Mouse (Mus musculus): ENCODE data around the gene Pnck. TPM values are rescaled to one million over a fixed set of nuclear protein-coding genes. Genes with fewer than 3 reads are reported as not detected.

Gene Pnck
- polyA plus RNA-seq (2014; fragmentation: Nextera tagmentation; extraction: Ambion mirVana), result 154 and 160 TPM in 2 replicates

GRCm38 (mm10) chrX:73659575-73660283 lies at the start of gene Pnck:
Gene Pnck, minus strand, starts transcription at chrX:73660117.
- Histone ChIP-seq H3K4me1 (replicated peaks; ENCODE audit: control insufficient read depth, insufficient read depth, low read length) (peaks cover 7% of the 10 kb centered on the region; the same call in 1 of the 2 replicates), H3K4me3 (replicated peaks; ENCODE audit: low read length) (peak within 1 kb of the TSS; percentile 48), H3K27me3 (ENCODE audit: control insufficient read depth, insufficient read depth, low read length) (no peaks in the 10 kb centered on the region), H3K9ac (peak within 1 kb of the TSS; percentile 62), H3K4me2 (replicated peaks) (peak within 1 kb of the TSS; percentile 59), H3K27ac (peak within 1 kb of the TSS; percentile 80), H3K36me3 (replicated peaks; ENCODE audit: control insufficient read depth, insufficient read depth) (0 out of 2 replicates have a peak, but pooled peaks cover 5% of the 10 kb centered on the region), H3K9me3 (ENCODE audit: control insufficient read depth, low read length) (no peaks in the 10 kb centered on the region)
- peak; percentile 80 for ATAC-seq (ENCODE audit: low FRiP score)
- DNase-seq (ENCODE audit: low spot score), result peak; percentile 33
- 24% methylated on average over 31 of the region's 57 CpGs for WGBS

GRCm38 (mm10) chrX:73700472-73700871 lies 40.6 kb upstream of the Pnck start:
- no peak for DNase-seq (ENCODE audit: low spot score)
- Histone ChIP-seq H3K9me3 (ENCODE audit: control insufficient read depth, low read length) (no peaks in the 10 kb centered on the region), H3K4me2 (replicated peaks) (no peak overlapping the region), H3K9ac (no peak overlapping the region), H3K36me3 (replicated peaks; ENCODE audit: control insufficient read depth, insufficient read depth) (no peaks in the 10 kb centered on the region; the same call in 1 of the 2 replicates), H3K4me1 (replicated peaks; ENCODE audit: control insufficient read depth, insufficient read depth, low read length) (no peaks in the 10 kb centered on the region), H3K27ac (no peak overlapping the region), H3K27me3 (ENCODE audit: control insufficient read depth, insufficient read depth, low read length) (no peaks in the 10 kb centered on the region), H3K4me3 (replicated peaks; ENCODE audit: low read length) (no peak overlapping the region)
- 84% methylated on average over 1 of the region's 1 CpGs for WGBS
- no peak for ATAC-seq (ENCODE audit: low FRiP score)

- peaks cover 29% of the 10 kb centered on the region for H3K36me3 ChIP-seq (replicated peaks; ENCODE audit: control insufficient read depth, insufficient read depth)
- H3K27me3 ChIP-seq (ENCODE audit: control insufficient read depth, insufficient read depth, low read length), result no peaks in the 10 kb centered on the region
- peak; percentile 39 for DNase-seq (ENCODE audit: low spot score)
- ATAC-seq (ENCODE audit: low FRiP score), result peak; percentile 31; the same call in 1 of the 2 replicates
- 77% methylated on average over 5 of the region's 5 CpGs for WGBS
- no peaks in the 10 kb centered on the region for H3K4me1 ChIP-seq (replicated peaks; ENCODE audit: control insufficient read depth, insufficient read depth, low read length)
- H3K4me3 ChIP-seq (replicated peaks; ENCODE audit: low read length), result no peak overlapping the region
- no peaks in the 10 kb centered on the region for H3K9me3 ChIP-seq (ENCODE audit: control insufficient read depth, low read length)
- no peak overlapping the region for H3K27ac ChIP-seq
- no peak overlapping the region for H3K4me2 ChIP-seq (replicated peaks)
- H3K9ac ChIP-seq, result no peak overlapping the region
Measured at GRCm38 (mm10) chrX:73690917-73691629, 31.2 kb upstream of the Pnck start.

- peaks cover 50% of the 10 kb centered on the region for H3K36me3 ChIP-seq (replicated peaks; ENCODE audit: control insufficient read depth, insufficient read depth)
- no peaks in the 10 kb centered on the region for H3K27me3 ChIP-seq (ENCODE audit: control insufficient read depth, insufficient read depth, low read length)
- no peaks in the 10 kb centered on the region for H3K9me3 ChIP-seq (ENCODE audit: control insufficient read depth, low read length)
- 73% methylated on average over 3 of the region's 3 CpGs for WGBS
- ATAC-seq (ENCODE audit: low FRiP score) (no peak), DNase-seq (ENCODE audit: low spot score) (no peak)
- no peaks in the 10 kb centered on the region for H3K4me1 ChIP-seq (replicated peaks; ENCODE audit: control insufficient read depth, insufficient read depth, low read length)
- no peak overlapping the region for H3K27ac ChIP-seq
- no peak overlapping the region for H3K4me2 ChIP-seq (replicated peaks)
- H3K4me3 ChIP-seq (replicated peaks; ENCODE audit: low read length), result no peak overlapping the region
- no peak overlapping the region for H3K9ac ChIP-seq
Measured at GRCm38 (mm10) chrX:73685629-73686028, 25.7 kb upstream of the Pnck start.

- H3K36me3 ChIP-seq (replicated peaks; ENCODE audit: control insufficient read depth, insufficient read depth), result peaks cover 56% of the 10 kb centered on the region
Measured at GRCm38 (mm10) chrX:73684978-73685377, 25.1 kb upstream of the Pnck start.

DNA sequence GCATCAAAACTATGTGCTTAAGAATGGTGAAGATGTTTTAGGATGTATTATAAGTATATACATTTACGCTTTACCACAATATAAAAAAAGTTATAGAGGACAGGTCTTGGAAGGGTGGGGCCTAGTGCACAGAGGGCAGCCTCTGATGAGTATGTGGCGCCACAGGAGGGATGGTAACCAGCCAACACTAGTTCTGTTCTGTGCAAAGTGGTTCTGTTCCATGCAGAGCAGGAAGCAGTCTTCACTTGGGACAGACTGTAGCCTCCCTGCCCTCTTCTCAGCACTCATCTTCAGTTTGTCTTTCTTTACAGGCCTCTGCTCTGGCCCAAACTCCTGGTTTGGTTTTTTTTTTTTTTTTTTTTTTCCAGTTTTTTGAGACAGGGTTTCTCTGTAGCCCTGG lies 24.2 kb upstream of the Pnck start:
- WGBS, result 86% methylated on average over 2 of the region's 2 CpGs
- no peak overlapping the region for H3K4me3 ChIP-seq (replicated peaks; ENCODE audit: low read length)
- H3K27me3 ChIP-seq (ENCODE audit: control insufficient read depth, insufficient read depth, low read length), result no peaks in the 10 kb centered on the region
- H3K4me2 ChIP-seq (replicated peaks), result no peak overlapping the region
- H3K36me3 ChIP-seq (replicated peaks; ENCODE audit: control insufficient read depth, insufficient read depth), result peaks cover 59% of the 10 kb centered on the region
- no peak overlapping the region for H3K9ac ChIP-seq
- H3K27ac ChIP-seq, result no peak overlapping the region
- no peaks in the 10 kb centered on the region for H3K4me1 ChIP-seq (replicated peaks; ENCODE audit: control insufficient read depth, insufficient read depth, low read length)
- ATAC-seq (ENCODE audit: low FRiP score), result no peak
- no peaks in the 10 kb centered on the region for H3K9me3 ChIP-seq (ENCODE audit: control insufficient read depth, low read length)
- DNase-seq (ENCODE audit: low spot score), result no peak

More at GRCm38 (mm10) chrX:73684978-73685377, 25.1 kb upstream of the Pnck start:
- ATAC-seq (ENCODE audit: low FRiP score) (no peak), DNase-seq (ENCODE audit: low spot score) (no peak)
- no peak overlapping the region for H3K4me2 ChIP-seq (replicated peaks)
- H3K27me3 ChIP-seq (ENCODE audit: control insufficient read depth, insufficient read depth, low read length), result no peaks in the 10 kb centered on the region
- no peaks in the 10 kb centered on the region for H3K9me3 ChIP-seq (ENCODE audit: control insufficient read depth, low read length)
- no peak overlapping the region for H3K9ac ChIP-seq
- H3K4me1 ChIP-seq (replicated peaks; ENCODE audit: control insufficient read depth, insufficient read depth, low read length), result no peaks in the 10 kb centered on the region
- H3K4me3 ChIP-seq (replicated peaks; ENCODE audit: low read length), result no peak overlapping the region
- H3K27ac ChIP-seq, result no peak overlapping the region

- no peak overlapping the region for H3K9ac ChIP-seq
- no peak overlapping the region for H3K4me3 ChIP-seq (replicated peaks; ENCODE audit: low read length)
- 96% methylated on average over 4 of the region's 4 CpGs for WGBS
- no peak overlapping the region for H3K27ac ChIP-seq
- no peaks in the 10 kb centered on the region for H3K9me3 ChIP-seq (ENCODE audit: control insufficient read depth, low read length)
- ATAC-seq (ENCODE audit: low FRiP score) (no peak), DNase-seq (ENCODE audit: low spot score) (no peak)
- no peak overlapping the region for H3K4me2 ChIP-seq (replicated peaks)
- no peaks in the 10 kb centered on the region for H3K27me3 ChIP-seq (ENCODE audit: control insufficient read depth, insufficient read depth, low read length)
- peaks cover 14% of the 10 kb centered on the region for H3K4me1 ChIP-seq (replicated peaks; ENCODE audit: control insufficient read depth, insufficient read depth, low read length)
- H3K36me3 ChIP-seq (replicated peaks; ENCODE audit: control insufficient read depth, insufficient read depth), result peaks cover 34% of the 10 kb centered on the region
Measured at GRCm38 (mm10) chrX:73676668-73677067, 16.8 kb upstream of the Pnck start.

DNA sequence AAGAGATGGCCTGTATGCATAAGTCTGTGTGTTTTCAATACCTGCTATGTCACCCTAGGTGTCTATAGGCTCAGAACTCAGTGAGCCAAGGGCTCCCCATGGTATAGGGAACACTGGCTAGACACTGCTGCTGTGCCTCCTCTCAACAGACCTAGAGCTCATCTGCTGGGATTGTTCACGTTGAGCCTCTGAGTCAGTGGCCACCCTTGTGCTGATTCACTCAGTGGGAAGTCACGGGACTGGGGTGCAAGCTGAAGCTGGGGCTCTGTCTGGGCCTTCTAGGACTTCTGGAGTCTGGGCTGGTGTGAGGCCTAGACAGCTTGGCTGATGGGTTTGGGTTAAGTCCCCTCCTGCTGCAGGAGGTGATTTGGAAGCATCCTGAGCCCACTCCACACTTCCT lies 15.3 kb upstream of the Pnck start:
- 82% methylated on average over 2 of the region's 2 CpGs for WGBS
- no peak overlapping the region for H3K27ac ChIP-seq
- DNase-seq (ENCODE audit: low spot score) (no peak), ATAC-seq (ENCODE audit: low FRiP score) (no peak)
- peaks cover 24% of the 10 kb centered on the region for H3K36me3 ChIP-seq (replicated peaks; ENCODE audit: control insufficient read depth, insufficient read depth)
- H3K9me3 ChIP-seq (ENCODE audit: control insufficient read depth, low read length), result no peaks in the 10 kb centered on the region
- H3K4me1 ChIP-seq (replicated peaks; ENCODE audit: control insufficient read depth, insufficient read depth, low read length), result peaks cover 14% of the 10 kb centered on the region
- no peaks in the 10 kb centered on the region for H3K27me3 ChIP-seq (ENCODE audit: control insufficient read depth, insufficient read depth, low read length)
- peak overlapping the region; percentile 75 for H3K9ac ChIP-seq
- H3K4me3 ChIP-seq (replicated peaks; ENCODE audit: low read length), result peak overlapping the region; percentile 62
- H3K4me2 ChIP-seq (replicated peaks), result peak overlapping the region; percentile 71

GRCm38 (mm10) chrX:73673968-73674661 lies 14.2 kb upstream of the Pnck start:
- H3K27me3 ChIP-seq (ENCODE audit: control insufficient read depth, insufficient read depth, low read length), result no peaks in the 10 kb centered on the region
- H3K4me3 ChIP-seq (replicated peaks; ENCODE audit: low read length), result peak overlapping the region; percentile 62
- H3K9ac ChIP-seq, result peak overlapping the region; percentile 75
- ATAC-seq (ENCODE audit: low FRiP score) (peak; percentile 38), DNase-seq (ENCODE audit: low spot score) (no peak)
- peaks cover 14% of the 10 kb centered on the region; the same call in 1 of the 2 replicates for H3K36me3 ChIP-seq (replicated peaks; ENCODE audit: control insufficient read depth, insufficient read depth)
- H3K9me3 ChIP-seq (ENCODE audit: control insufficient read depth, low read length), result no peaks in the 10 kb centered on the region
- 31% methylated on average over 18 of the region's 20 CpGs for WGBS
- peak overlapping the region; percentile 43; the same call in 1 of the 2 replicates for H3K27ac ChIP-seq
- H3K4me2 ChIP-seq (replicated peaks), result peak overlapping the region; percentile 71
- H3K4me1 ChIP-seq (replicated peaks; ENCODE audit: control insufficient read depth, insufficient read depth, low read length), result peaks cover 14% of the 10 kb centered on the region
